Mouse (Mus musculus) gastrocnemius, postnatal 10 days (tissue): ENCODE measurements at regions not wholly inside any gene's neighbourhood (a gene's known extent, or its start where the extent isn't known, plus 50 kb on each side); places are given as distances from the start of the nearest gene placed in this dataset.

ENCODE experiments used
- DNase-seq: peaks from one replicate; pipeline ENCODE4 v3.0.0; 2021; ENCODE audit warnings: mixed read lengths

- no peak for DNase-seq
These were observed 65.3 kb upstream of the Parp11 start for GRCm38 (mm10) chr6:127381148-127381888.

DNA sequence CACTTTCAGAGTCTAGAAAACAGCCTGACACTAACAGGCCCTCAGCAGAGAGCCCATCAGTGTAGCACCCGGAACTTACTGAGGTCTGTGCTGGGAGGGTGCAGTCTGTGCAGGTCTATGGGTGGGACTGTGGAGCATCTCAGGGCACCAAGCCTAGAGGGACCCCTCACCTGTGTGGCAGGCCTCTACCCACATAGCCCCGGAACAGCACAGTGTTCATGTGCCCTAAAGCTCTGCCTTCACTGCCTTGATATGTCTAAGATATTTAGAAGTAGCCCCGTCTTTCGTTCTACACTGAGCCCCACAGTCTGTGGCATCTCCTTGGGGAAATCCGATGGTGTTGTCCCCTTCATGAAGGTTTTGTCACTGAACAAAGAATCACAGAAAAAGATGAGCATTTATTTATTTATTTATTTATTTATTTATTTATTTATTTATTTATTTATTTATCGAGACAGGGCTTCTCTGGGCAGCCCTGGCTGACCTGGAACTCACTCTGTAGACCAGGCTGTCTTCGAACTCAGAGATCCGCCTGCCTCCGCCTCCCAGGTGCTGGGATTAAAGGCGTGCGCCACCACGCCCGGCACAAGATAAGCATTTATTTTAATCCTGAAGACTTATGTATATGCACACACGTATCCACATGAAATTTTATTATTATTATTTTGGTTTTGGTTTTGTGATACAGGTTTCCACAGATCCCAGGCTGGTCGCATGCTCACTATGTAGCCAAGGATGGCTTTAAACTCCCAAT lies 55.2 kb upstream of the Parp11 start:
- no peak for DNase-seq

DNA sequence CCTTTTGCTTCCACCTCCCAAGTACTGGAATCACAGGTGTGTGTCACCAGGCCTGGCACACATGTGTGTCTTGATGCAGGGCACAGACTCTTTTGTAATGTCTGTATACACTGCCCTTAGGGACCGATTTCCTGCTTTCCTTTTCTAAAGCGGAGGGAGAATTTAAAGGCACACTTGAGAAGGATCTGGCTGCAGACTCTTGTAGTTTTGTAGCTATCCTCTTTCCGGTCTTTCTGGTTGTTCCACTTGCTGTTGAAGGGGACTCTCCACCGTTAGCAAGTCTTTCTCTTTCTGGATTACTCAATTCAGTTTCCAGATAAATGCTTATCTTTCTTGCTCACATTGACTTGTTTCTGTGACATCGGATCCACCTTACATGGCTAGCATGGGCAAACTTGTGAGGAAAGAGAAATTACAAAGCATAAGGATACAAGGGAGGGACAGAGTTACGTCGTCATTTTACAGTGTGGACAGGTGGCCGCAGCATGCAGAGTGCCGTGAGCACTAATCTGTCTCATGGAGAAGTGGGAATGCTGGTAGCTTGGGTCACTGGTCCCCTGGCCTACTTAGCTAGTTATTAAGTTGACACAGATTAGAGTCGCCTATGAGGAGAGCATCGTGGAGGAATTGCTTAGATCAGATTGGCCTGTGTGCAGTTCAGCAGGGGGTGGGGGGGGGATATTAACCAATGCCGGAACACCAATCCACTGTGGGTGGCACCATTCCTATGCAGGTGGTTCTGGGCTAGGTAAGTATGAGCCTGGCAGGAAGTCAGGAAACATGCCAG lies 54.4 kb upstream of the Parp11 start:
- DNase-seq = no peak

- no peak for DNase-seq
These were observed 53.9 kb upstream of the Parp11 start for GRCm38 (mm10) chr6:127392799-127393172.

- no peak for DNase-seq
These were observed 52.6 kb upstream of the Parp11 start for GRCm38 (mm10) chr6:127393907-127394600.
